Mouse (Mus musculus) right cerebral cortex, postnatal 36 days (tissue): ENCODE measurements around the gene Tmem255b.

Experiments used
- DNase-seq, 2 experiments: peaks; one replicate each; pipeline ENCODE4 v3.0.0; 2022; ENCODE audit warnings: low spot score in 2 of 2, mixed read lengths in 1 of 2

Tmem255b gene

GRCm38 (mm10) chr8:13434889-13435288 is at the start of gene Tmem255b:
TSS of gene Tmem255b (plus strand) at chr8:13435189.
- DNase-seq: no peak

- DNase-seq: no peak
Measured at GRCm38 (mm10) chr8:13386366-13386765, 48.6 kb upstream of the Tmem255b start.

- no peak for DNase-seq
Measured at GRCm38 (mm10) chr8:13387728-13388127, 47.3 kb upstream of the Tmem255b start.

GRCm38 (mm10) chr8:13388744-13389143 is 46.2 kb upstream of the Tmem255b start:
- DNase-seq: no peak

GRCm38 (mm10) chr8:13393869-13394268 is 41.1 kb upstream of the Tmem255b start:
- no peak for DNase-seq

- DNase-seq: no peak
Measured at GRCm38 (mm10) chr8:13396725-13397124, 38.3 kb upstream of the Tmem255b start, which contains the start of gene Atp4b. TSS of gene Atp4b (minus strand) at chr8:13396825.

GRCm38 (mm10) chr8:13403517-13403916 is 31.5 kb upstream of the Tmem255b start:
- DNase-seq: no peak

- no peak for DNase-seq
Measured at GRCm38 (mm10) chr8:13404666-13405131, 30.3 kb upstream of the Tmem255b start, which contains the start of gene Grk1. TSS of gene Grk1 (plus strand) at chr8:13405081.

- no peak for DNase-seq
Measured at GRCm38 (mm10) chr8:13406011-13406410, 29.0 kb upstream of the Tmem255b start.

- DNase-seq: peak; percentile 55 to 59
Measured at GRCm38 (mm10) chr8:13411597-13411996, 23.4 kb upstream of the Tmem255b start.

- DNase-seq: no peak
Measured at GRCm38 (mm10) chr8:13412891-13413558, 22.0 kb upstream of the Tmem255b start.

- no peak for DNase-seq
Measured at GRCm38 (mm10) chr8:13413823-13414390, 21.1 kb upstream of the Tmem255b start.

- peak in 1 of 2 experiments; percentile 27 for DNase-seq
Measured at GRCm38 (mm10) chr8:13415879-13416278, 19.1 kb upstream of the Tmem255b start.

GRCm38 (mm10) chr8:13419111-13419639 is 15.8 kb upstream of the Tmem255b start:
- DNase-seq: peak in 1 of 2 experiments; percentile 10

GRCm38 (mm10) chr8:13420970-13421369 is 14.0 kb upstream of the Tmem255b start:
- DNase-seq: peak in 1 of 2 experiments; percentile 11

- DNase-seq: no peak
Measured at GRCm38 (mm10) chr8:13427351-13427750, 7.6 kb upstream of the Tmem255b start.

GRCm38 (mm10) chr8:13428156-13428555 is 6.8 kb upstream of the Tmem255b start:
- no peak for DNase-seq

GRCm38 (mm10) chr8:13430412-13430811 is 4.6 kb upstream of the Tmem255b start:
- no peak for DNase-seq

GRCm38 (mm10) chr8:13430866-13431265 is 4.1 kb upstream of the Tmem255b start:
- no peak for DNase-seq

- no peak for DNase-seq
Measured at GRCm38 (mm10) chr8:13433130-13433529, 1.9 kb upstream of the Tmem255b start.

- DNase-seq: no peak
Measured at GRCm38 (mm10) chr8:13436052-13436451, 1.1 kb downstream of the Tmem255b start.

GRCm38 (mm10) chr8:13437531-13437930 is 2.5 kb downstream of the Tmem255b start:
- no peak for DNase-seq

- no peak for DNase-seq
Measured at GRCm38 (mm10) chr8:13442152-13442551, 7.2 kb downstream of the Tmem255b start.
